Mouse (Mus musculus) limb, embryonic 14.5 days (tissue): ENCODE results near the gene Kazald1. TPM values are rescaled to one million over a fixed set of nuclear protein-coding genes. Genes with fewer than 3 reads are reported as not detected.

Source experiments
- ATAC-seq: fragments of 200-750 bp; cut with Nextera tagmentation; 2 replicates; pipeline ENCODE4 v1.8.0; 2017; ENCODE audit warnings: low read depth, moderate number of reproducible peaks, moderate TSS enrichment; ENCODE audit not compliant: low FRiP score
- DNase-seq: peaks from one replicate; pipeline ENCODE4 v3.0.0-alpha.2; 2015; ENCODE audit warnings: low spot score
- H3K27ac ChIP-seq: fragments of 300-500 bp; sonication (generic); replicated peaks from 2 replicates; pipeline ENCODE4 v1.5.1; 2014; ENCODE audit warnings: low read depth, mild to moderate bottlenecking, low read length, moderate library complexity, mixed read lengths
- H3K27me3 ChIP-seq: fragments of 300-500 bp; sonication (generic); 2 replicates; pipeline ENCODE4 v1.6.1; 2014; ENCODE audit warnings: low read length, mixed read lengths; ENCODE audit not compliant: control insufficient read depth, insufficient read depth
- H3K36me3 ChIP-seq: fragments of 300-500 bp; sonication (generic); 2 replicates; pipeline ENCODE4 v1.6.1; 2014; ENCODE audit warnings: mild to moderate bottlenecking, low read length, moderate library complexity, mixed read lengths; ENCODE audit not compliant: control insufficient read depth, insufficient read depth
- H3K4me1 ChIP-seq: fragments of 300-500 bp; sonication (generic); 2 replicates; pipeline ENCODE4 v1.6.1; 2014; ENCODE audit warnings: antibody characterized with exemption, low read length, mixed read lengths; ENCODE audit not compliant: control insufficient read depth, insufficient read depth
- H3K4me2 ChIP-seq: fragments of 300-500 bp; sonication (generic); replicated peaks from 2 replicates; pipeline ENCODE4 v1.6.1; 2014; ENCODE audit warnings: low read depth, mild to moderate bottlenecking, low read length, moderate library complexity; ENCODE audit not compliant: severe bottlenecking
- H3K4me3 ChIP-seq: fragments of 300-500 bp; sonication (generic); replicated peaks from 2 replicates; pipeline ENCODE4 v1.5.1; 2014; ENCODE audit warnings: low read length
- H3K9ac ChIP-seq: fragments of 300-500 bp; sonication (generic); 2 replicates; pipeline ENCODE4 v1.6.1; 2014; ENCODE audit warnings: mild to moderate bottlenecking, low read depth, low read length, moderate library complexity; ENCODE audit not compliant: severe bottlenecking
- H3K9me3 ChIP-seq: fragments of 300-500 bp; sonication (generic); 2 replicates; pipeline ENCODE4 v1.6.1; 2016; ENCODE audit warnings: low read length; ENCODE audit not compliant: control insufficient read depth
- POLR2A ChIP-seq: fragments of 200-500 bp; IDR thresholded peaks from 2 replicates; pipeline ENCODE4 v1.8.0; 2012; ENCODE audit warnings: inconsistent platforms, mild to moderate bottlenecking, moderate library complexity, borderline replicate concordance; ENCODE audit not compliant: insufficient read depth, insufficient read length; ENCODE audit errors: extremely low read depth
- WGBS: fragments of 180-500 bp; shearing (Covaris S2); extraction: QIAGEN DNeasy Blood & Tissue Kit; methylation state at CpG from one replicate; pipeline ENCODE4 v1.1.7; 2014; 5-methylcytosine and 5-hydroxymethylcytosine counted together
- polyA plus RNA-seq, 2 experiments: library from polyadenylated mRNA; depleted of rRNA in 1 of 2; stranded (reverse) in 1 of 2; unstranded in 1 of 2; fragments of >200 nt; fragmentation: Nextera tagmentation in 1 of 2; extraction: Ambion mirVana in 1 of 2; gene quantifications; 2 replicates each; pipeline versions ENCODE4 v1.2.1 to v1.2.3; 2012 to 2014

Kazald1 gene
- polyA plus RNA-seq (2012; rRNA removed) (20.5 and 22.9 TPM in 2 replicates), polyA plus RNA-seq (2014; fragmentation: Nextera tagmentation; extraction: Ambion mirVana) (31.1 and 33.1 TPM in 2 replicates)

GRCm38 (mm10) chr19:45074580-45075322, at the start of gene Kazald1:
Kazald1 (plus strand) TSS chr19:45075241.
- Histone ChIP-seq H3K27ac (peak within 1 kb of the TSS; percentile 99), H3K4me3 (peak within 1 kb of the TSS; percentile 73), H3K4me2 (peak within 1 kb of the TSS; percentile 93), H3K27me3 (peaks cover 43% of the 10 kb centered on the region), H3K36me3 (no peaks in the 10 kb centered on the region), H3K9ac (peak within 1 kb of the TSS; percentile 78), H3K4me1 (peaks cover 37% of the 10 kb centered on the region), H3K9me3 (no peaks in the 10 kb centered on the region)
- ATAC-seq (peak; percentile 93), DNase-seq (peak; percentile 96)
- WGBS, result 1% methylated on average over 42 of the region's 45 CpGs
- TF ChIP-seq POLR2A, result peak; percentile 74; the same call in 1 of the 2 replicates

- no peak overlapping the region for H3K27ac ChIP-seq
Observed at GRCm38 (mm10) chr19:45025937-45026568, 49.0 kb upstream of the Kazald1 start.

GRCm38 (mm10) chr19:45026958-45027670, 47.9 kb upstream of the Kazald1 start:
- WGBS, result 73% methylated on average over 6 of the region's 6 CpGs
- Histone ChIP-seq H3K27ac (no peak overlapping the region), H3K4me1 (0 out of 2 replicates have a peak, but pooled peaks cover 4% of the 10 kb centered on the region), H3K4me3 (no peak overlapping the region), H3K27me3 (no peaks in the 10 kb centered on the region), H3K9ac (no peak overlapping the region), H3K36me3 (peaks cover 66% of the 10 kb centered on the region), H3K9me3 (no peaks in the 10 kb centered on the region), H3K4me2 (no peak overlapping the region)
- ATAC-seq (no peak), DNase-seq (no peak)
- no peak for TF ChIP-seq POLR2A

More at GRCm38 (mm10) chr19:45025937-45026568, 49.0 kb upstream of the Kazald1 start:
- Histone ChIP-seq H3K36me3 (peaks cover 76% of the 10 kb centered on the region), H3K9ac (no peak overlapping the region), H3K4me1 (peaks cover 5% of the 10 kb centered on the region; the same call in 1 of the 2 replicates), H3K27me3 (no peaks in the 10 kb centered on the region), H3K4me2 (no peak overlapping the region), H3K4me3 (no peak overlapping the region), H3K9me3 (no peaks in the 10 kb centered on the region)
- 74% methylated on average over 31 of the region's 37 CpGs for WGBS
- DNase-seq (no peak), ATAC-seq (no peak)
- no peak for TF ChIP-seq POLR2A

DNA sequence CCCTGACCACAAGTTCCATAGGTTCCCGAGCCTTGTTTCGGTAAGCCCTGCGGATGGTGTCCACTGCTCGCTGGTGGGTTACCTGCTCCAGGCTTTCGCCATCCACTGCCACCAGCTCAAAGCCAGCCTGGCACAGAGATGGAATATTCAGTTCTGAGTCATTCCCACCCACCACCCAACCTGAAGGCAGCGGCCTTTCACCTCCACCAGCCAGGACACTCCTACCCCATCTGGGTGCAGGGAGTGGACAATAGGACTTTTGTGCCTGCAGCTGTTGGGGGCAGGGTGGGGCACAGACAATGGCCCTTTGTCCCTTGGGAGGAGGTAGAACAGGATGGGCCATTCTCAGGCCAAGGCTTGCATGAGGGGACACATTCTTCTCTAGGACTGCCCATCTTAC, 47.2 kb upstream of the Kazald1 start:
- H3K27me3 ChIP-seq, result no peaks in the 10 kb centered on the region
- WGBS, result 91% methylated on average over 6 of the region's 6 CpGs
- 0 out of 2 replicates have a peak, but pooled peaks cover 4% of the 10 kb centered on the region for H3K4me1 ChIP-seq
- peaks cover 59% of the 10 kb centered on the region for H3K36me3 ChIP-seq
- H3K9ac ChIP-seq, result no peak overlapping the region
- ATAC-seq, result no peak
- no peaks in the 10 kb centered on the region for H3K9me3 ChIP-seq
- no peak overlapping the region for H3K4me2 ChIP-seq
- H3K27ac ChIP-seq, result no peak overlapping the region
- no peak for DNase-seq
- TF ChIP-seq POLR2A, result no peak
- H3K4me3 ChIP-seq, result no peak overlapping the region

DNA sequence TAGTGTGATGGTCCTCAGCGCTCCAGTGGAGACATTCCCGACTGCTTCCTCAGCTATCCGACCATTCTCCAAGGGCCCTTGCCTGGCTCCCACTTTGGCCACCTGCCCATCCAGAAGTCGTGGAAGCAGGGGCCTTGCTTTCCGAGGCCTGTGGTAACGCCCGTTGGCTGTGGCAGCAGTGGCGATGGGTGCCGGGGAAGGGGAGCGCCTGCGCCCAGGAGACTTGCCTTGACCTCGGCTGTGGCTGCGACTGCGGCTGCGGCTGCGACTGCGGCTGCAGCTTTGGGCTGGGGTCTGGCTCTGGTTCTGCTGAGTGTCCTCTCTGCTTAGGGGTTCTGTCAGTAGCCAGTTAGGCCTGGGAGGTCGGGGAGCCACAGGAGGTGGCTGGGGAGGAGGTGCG, 46.3 kb upstream of the Kazald1 start:
- Histone ChIP-seq H3K36me3 (peaks cover 52% of the 10 kb centered on the region), H3K9ac (no peak overlapping the region), H3K27me3 (no peaks in the 10 kb centered on the region), H3K9me3 (no peaks in the 10 kb centered on the region), H3K4me2 (no peak overlapping the region), H3K27ac (no peak overlapping the region), H3K4me1 (0 out of 2 replicates have a peak, but pooled peaks cover 4% of the 10 kb centered on the region), H3K4me3 (no peak overlapping the region)
- no peak for DNase-seq
- ATAC-seq, result no peak
- no peak for TF ChIP-seq POLR2A
- 64% methylated on average over 19 of the region's 19 CpGs for whole genome bisulfite sequencing
